Mouse (Mus musculus): Measurements from ENCODE around the gene Ube2h. TPM values are rescaled to one million over a fixed set of nuclear protein-coding genes. Genes with fewer than 3 reads are reported as not detected.

Gene Ube2h
- polyA plus RNA-seq (2011; ENCODE audit: insufficient read length, low read depth, missing spikeins), result 84.0 and 92.8 TPM in 2 replicates

GRCm38 (mm10) chr6:30304399-30304917 is at the start of gene Ube2h:
Gene Ube2h (minus strand): TSS chr6:30304539.
- H3K27ac ChIP-seq (ENCODE audit: insufficient read depth, low read length), result peak within 1 kb of the TSS; percentile 65
- peaks cover 3% of the 10 kb centered on the region; the same call in 1 of the 2 replicates for H3K4me1 ChIP-seq (ENCODE audit: control insufficient read depth, insufficient read depth, low read length)
- peak within 1 kb of the TSS; percentile 85 for H3K4me3 ChIP-seq (ENCODE audit: insufficient read depth, low read length)
- peak; percentile 93 for TF ChIP-seq POLR2A (IDR thresholded peaks at IDR 0.05; ENCODE audit: low read depth, low read length)
- TF ChIP-seq CTCF (IDR thresholded peaks at IDR 0.05; ENCODE audit: borderline replicate concordance, insufficient read depth, low read length), result no peak

- Histone ChIP-seq H3K4me1 (ENCODE audit: control insufficient read depth, insufficient read depth, low read length) (no peaks in the 10 kb centered on the region), H3K27ac (ENCODE audit: insufficient read depth, low read length) (no peak overlapping the region), H3K4me3 (ENCODE audit: insufficient read depth, low read length) (no peak overlapping the region)
- TF ChIP-seq CTCF (IDR thresholded peaks at IDR 0.05; ENCODE audit: borderline replicate concordance, insufficient read depth, low read length) (no peak), POLR2A (IDR thresholded peaks at IDR 0.05; ENCODE audit: low read depth, low read length) (no peak)
These were observed 49.3 kb upstream of the Ube2h start for GRCm38 (mm10) chr6:30353661-30354060.

- Histone ChIP-seq H3K27ac (ENCODE audit: insufficient read depth, low read length) (no peak overlapping the region), H3K4me3 (ENCODE audit: insufficient read depth, low read length) (no peak overlapping the region), H3K4me1 (ENCODE audit: control insufficient read depth, insufficient read depth, low read length) (0 out of 2 replicates have a peak, but pooled peaks cover 2% of the 10 kb centered on the region)
- TF ChIP-seq POLR2A (IDR thresholded peaks at IDR 0.05; ENCODE audit: low read depth, low read length), result no peak
- TF ChIP-seq CTCF (IDR thresholded peaks at IDR 0.05; ENCODE audit: borderline replicate concordance, insufficient read depth, low read length), result no peak
These were observed 48.4 kb upstream of the Ube2h start for GRCm38 (mm10) chr6:30352762-30353161.

DNA sequence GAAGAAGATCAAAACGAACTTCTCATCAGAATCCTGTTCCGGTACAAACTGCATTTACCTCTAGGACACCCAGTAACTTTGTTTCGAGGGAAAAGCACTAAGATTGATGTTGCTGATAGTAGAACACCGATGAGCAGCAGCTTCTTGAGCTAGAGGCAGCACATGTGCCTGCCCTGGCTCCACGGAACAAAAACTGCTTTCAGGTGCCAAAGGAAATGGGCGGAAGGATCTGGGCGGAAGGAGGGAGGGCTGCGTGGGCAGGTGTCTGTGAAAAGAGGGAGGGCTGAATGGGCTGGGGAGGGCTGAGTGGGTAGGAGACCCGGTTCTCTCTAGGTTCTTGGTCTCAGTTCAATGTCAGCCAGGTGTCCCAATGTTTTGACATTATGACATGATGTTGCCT is 47.0 kb upstream of the Ube2h start:
- no peak overlapping the region for H3K4me3 ChIP-seq (ENCODE audit: insufficient read depth, low read length)
- H3K4me1 ChIP-seq (ENCODE audit: control insufficient read depth, insufficient read depth, low read length), result peaks cover 6% of the 10 kb centered on the region; the same call in 1 of the 2 replicates
- TF ChIP-seq POLR2A (IDR thresholded peaks at IDR 0.05; ENCODE audit: low read depth, low read length), result no peak
- no peak for TF ChIP-seq CTCF (IDR thresholded peaks at IDR 0.05; ENCODE audit: borderline replicate concordance, insufficient read depth, low read length)
- H3K27ac ChIP-seq (ENCODE audit: insufficient read depth, low read length), result no peak overlapping the region

DNA sequence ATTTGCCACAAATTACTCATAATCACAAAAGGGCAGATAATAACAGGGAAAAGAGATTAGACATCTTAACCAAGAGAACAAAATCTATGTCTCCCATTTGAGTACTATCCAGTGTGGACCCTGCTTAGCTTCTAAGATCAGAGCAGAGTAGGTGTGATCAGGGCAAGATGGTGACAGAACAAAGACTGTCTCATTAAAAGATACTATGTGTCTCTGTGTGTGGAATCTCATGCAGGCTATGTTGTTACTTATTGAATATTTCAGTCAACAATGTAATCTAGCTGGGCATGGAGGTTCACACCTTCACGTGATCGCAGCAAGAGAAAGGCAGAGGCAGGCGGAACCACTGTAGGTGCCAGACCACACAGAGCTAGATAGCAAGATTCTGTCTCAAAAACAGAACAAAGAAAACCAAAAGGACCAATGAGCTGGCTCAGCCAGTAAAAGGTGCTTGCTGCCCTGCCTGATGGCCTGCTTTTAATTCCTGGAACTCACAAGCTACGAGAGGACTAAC is 43.0 kb upstream of the Ube2h start:
- H3K4me1 ChIP-seq (ENCODE audit: control insufficient read depth, insufficient read depth, low read length), result peaks cover 6% of the 10 kb centered on the region; the same call in 1 of the 2 replicates
- H3K4me3 ChIP-seq (ENCODE audit: insufficient read depth, low read length), result no peak overlapping the region
- TF ChIP-seq CTCF (IDR thresholded peaks at IDR 0.05; ENCODE audit: borderline replicate concordance, insufficient read depth, low read length) (no peak), POLR2A (IDR thresholded peaks at IDR 0.05; ENCODE audit: low read depth, low read length) (no peak)
- H3K27ac ChIP-seq (ENCODE audit: insufficient read depth, low read length), result peak overlapping the region; percentile 58; the same call in 1 of the 2 replicates

DNA sequence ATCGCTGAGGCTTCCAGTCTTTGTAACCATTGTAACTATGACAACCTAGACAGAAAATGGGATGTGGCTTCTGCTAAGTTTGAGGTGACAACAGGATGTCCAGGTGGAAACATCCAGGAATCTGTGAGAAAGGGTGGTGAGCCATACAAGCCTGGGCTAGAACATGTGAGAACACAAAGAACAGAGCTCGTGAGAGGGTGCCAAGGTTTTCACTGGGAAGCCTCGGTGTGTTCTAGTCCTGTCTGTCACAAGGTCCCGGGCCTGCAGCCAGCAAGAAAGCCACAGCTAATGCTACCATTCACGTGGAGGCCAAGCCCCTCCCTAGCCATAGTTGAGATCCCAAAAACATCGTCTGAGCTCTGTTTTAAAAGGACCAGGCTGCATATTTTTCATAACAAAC is 42.4 kb upstream of the Ube2h start:
- H3K4me1 ChIP-seq (ENCODE audit: control insufficient read depth, insufficient read depth, low read length), result peaks cover 6% of the 10 kb centered on the region; the same call in 1 of the 2 replicates
- no peak for TF ChIP-seq CTCF (IDR thresholded peaks at IDR 0.05; ENCODE audit: borderline replicate concordance, insufficient read depth, low read length)
- no peak for TF ChIP-seq POLR2A (IDR thresholded peaks at IDR 0.05; ENCODE audit: low read depth, low read length)
- no peak overlapping the region for H3K4me3 ChIP-seq (ENCODE audit: insufficient read depth, low read length)
- H3K27ac ChIP-seq (ENCODE audit: insufficient read depth, low read length), result peak overlapping the region; percentile 95

GRCm38 (mm10) chr6:30344032-30344431 is 39.7 kb upstream of the Ube2h start:
- H3K4me1 ChIP-seq (ENCODE audit: control insufficient read depth, insufficient read depth, low read length), result peaks cover 6% of the 10 kb centered on the region; the same call in 1 of the 2 replicates
- no peak overlapping the region for H3K4me3 ChIP-seq (ENCODE audit: insufficient read depth, low read length)
- TF ChIP-seq CTCF (IDR thresholded peaks at IDR 0.05; ENCODE audit: borderline replicate concordance, insufficient read depth, low read length), result no peak
- peak overlapping the region; percentile 56 for H3K27ac ChIP-seq (ENCODE audit: insufficient read depth, low read length)

- no peak overlapping the region for H3K4me3 ChIP-seq (ENCODE audit: insufficient read depth, low read length)
- TF ChIP-seq CTCF (IDR thresholded peaks at IDR 0.05; ENCODE audit: borderline replicate concordance, insufficient read depth, low read length) (no peak), POLR2A (IDR thresholded peaks at IDR 0.05; ENCODE audit: low read depth, low read length) (no peak)
- no peaks in the 10 kb centered on the region for H3K4me1 ChIP-seq (ENCODE audit: control insufficient read depth, insufficient read depth, low read length)
- no peak overlapping the region for H3K27ac ChIP-seq (ENCODE audit: insufficient read depth, low read length)
These were observed 36.0 kb upstream of the Ube2h start for GRCm38 (mm10) chr6:30340231-30340873.

- Histone ChIP-seq H3K4me3 (ENCODE audit: insufficient read depth, low read length) (no peak overlapping the region), H3K27ac (ENCODE audit: insufficient read depth, low read length) (no peak overlapping the region), H3K4me1 (ENCODE audit: control insufficient read depth, insufficient read depth, low read length) (no peaks in the 10 kb centered on the region)
- TF ChIP-seq POLR2A (IDR thresholded peaks at IDR 0.05; ENCODE audit: low read depth, low read length) (no peak), CTCF (IDR thresholded peaks at IDR 0.05; ENCODE audit: borderline replicate concordance, insufficient read depth, low read length) (no peak)
These were observed 32.6 kb upstream of the Ube2h start for GRCm38 (mm10) chr6:30336912-30337311.

DNA sequence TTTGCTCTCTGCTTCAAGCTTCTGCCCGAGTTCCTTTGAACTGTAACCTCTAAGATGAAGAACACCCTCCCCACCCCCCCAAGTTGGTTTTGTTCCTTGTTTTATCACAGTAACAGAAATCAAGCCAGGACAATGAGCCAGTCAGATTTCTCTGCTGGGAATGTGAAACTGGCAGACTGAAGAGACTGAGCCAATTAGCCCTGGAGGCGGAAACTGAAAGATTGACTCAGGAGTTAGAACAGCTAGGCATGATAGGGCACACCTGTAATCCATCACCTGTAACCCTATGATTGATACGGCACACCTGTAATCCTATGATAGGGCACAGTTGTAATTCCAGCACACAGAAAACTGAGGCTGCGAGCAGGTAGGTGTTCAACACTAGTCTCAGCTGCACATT is 27.9 kb upstream of the Ube2h start:
- no peaks in the 10 kb centered on the region for H3K4me1 ChIP-seq (ENCODE audit: control insufficient read depth, insufficient read depth, low read length)
- H3K4me3 ChIP-seq (ENCODE audit: insufficient read depth, low read length), result no peak overlapping the region
- TF ChIP-seq POLR2A (IDR thresholded peaks at IDR 0.05; ENCODE audit: low read depth, low read length), result no peak
- no peak for TF ChIP-seq CTCF (IDR thresholded peaks at IDR 0.05; ENCODE audit: borderline replicate concordance, insufficient read depth, low read length)
- H3K27ac ChIP-seq (ENCODE audit: insufficient read depth, low read length), result no peak overlapping the region

Data from embryonic fibroblast, embryonic 13.5 days (primary cell).